Mouse (Mus musculus) naive thymus-derived CD4-positive, alpha-beta T cell, adult 2 months (primary cell): ENCODE results near the gene Nfya.

Source experiments
- DNase-seq: peaks from one replicate; pipeline ENCODE4 v3.0.0-alpha.2; 2011; ENCODE audit warnings: low read depth

Nfya gene

GRCm38 (mm10) chr17:48409380-48410298, at the start of gene Nfya, which contains the start of gene Oard1:
Gene Nfya, minus strand, starts transcription at chr17:48409906.
Gene Oard1, plus strand, starts transcription at chr17:48410014.
- peak; percentile 100 for DNase-seq

- DNase-seq = no peak
These were observed 48.4 kb upstream of the Nfya start for GRCm38 (mm10) chr17:48457971-48458653.

GRCm38 (mm10) chr17:48455955-48456354, 46.2 kb upstream of the Nfya start:
- no peak for DNase-seq

GRCm38 (mm10) chr17:48454688-48455087, 45.0 kb upstream of the Nfya start, which contains the start of gene Unc5cl:
Gene Unc5cl, plus strand, starts transcription at chr17:48454901.
- no peak for DNase-seq

GRCm38 (mm10) chr17:48454190-48454589, 44.5 kb upstream of the Nfya start:
- no peak for DNase-seq

- no peak for DNase-seq
These were observed 43.8 kb upstream of the Nfya start for GRCm38 (mm10) chr17:48453489-48453888.

GRCm38 (mm10) chr17:48451753-48452444, 42.2 kb upstream of the Nfya start:
- no peak for DNase-seq

- DNase-seq = no peak
These were observed 41.6 kb upstream of the Nfya start, which contains the start of gene Tspo2 for GRCm38 (mm10) chr17:48451353-48451675. Gene Tspo2, minus strand, starts transcription at chr17:48451522.

GRCm38 (mm10) chr17:48450666-48451352, 41.1 kb upstream of the Nfya start:
- DNase-seq = no peak

GRCm38 (mm10) chr17:48447675-48448074, 38.0 kb upstream of the Nfya start:
- no peak for DNase-seq

- no peak for DNase-seq
These were observed 33.9 kb upstream of the Nfya start for GRCm38 (mm10) chr17:48443542-48444145.

- DNase-seq = no peak
These were observed 33.2 kb upstream of the Nfya start for GRCm38 (mm10) chr17:48442745-48443457.

GRCm38 (mm10) chr17:48437421-48437911, 27.8 kb upstream of the Nfya start:
- no peak for DNase-seq

GRCm38 (mm10) chr17:48436487-48436886, 26.8 kb upstream of the Nfya start:
- DNase-seq = no peak

GRCm38 (mm10) chr17:48434479-48434878, 24.8 kb upstream of the Nfya start:
- no peak for DNase-seq

- DNase-seq = no peak
These were observed 24.1 kb upstream of the Nfya start for GRCm38 (mm10) chr17:48433689-48434330.

GRCm38 (mm10) chr17:48433006-48433655, 23.4 kb upstream of the Nfya start:
- DNase-seq = no peak

- no peak for DNase-seq
These were observed 22.7 kb upstream of the Nfya start, which contains the start of gene Apobec2 for GRCm38 (mm10) chr17:48432158-48432980. Gene Apobec2, minus strand, starts transcription at chr17:48432930.

GRCm38 (mm10) chr17:48431054-48431453, 21.3 kb upstream of the Nfya start:
- no peak for DNase-seq
